Mouse (Mus musculus) embryo, embryonic 10.5 days (tissue): ENCODE measurements at regions not wholly inside any gene's neighbourhood (a gene's known extent, or its start where the extent isn't known, plus 50 kb on each side); places are given as distances from the start of the nearest gene placed in this dataset.

Experiments
- DNase-seq: peaks from one replicate; pipeline ENCODE4 v3.0.0-alpha.2; 2015; ENCODE audit warnings: low spot score

- DNase-seq, result no peak
These were observed 71.9 kb downstream of the Zfp330 start for GRCm38 (mm10) chr8:82702044-82702443.

- no peak for DNase-seq
These were observed 73.5 kb downstream of the Zfp330 start for GRCm38 (mm10) chr8:82700471-82700870.

GRCm38 (mm10) chr8:82699221-82699620 lies 74.7 kb downstream of the Zfp330 start:
- DNase-seq, result no peak

- DNase-seq, result no peak
These were observed 75.9 kb downstream of the Zfp330 start for GRCm38 (mm10) chr8:82698071-82698470.

- DNase-seq, result no peak
These were observed 80.9 kb downstream of the Zfp330 start for GRCm38 (mm10) chr8:82693086-82693485.

- peak; percentile 61 for DNase-seq
These were observed 84.6 kb downstream of the Zfp330 start for GRCm38 (mm10) chr8:82689322-82689721.

- DNase-seq, result no peak
These were observed 88.0 kb downstream of the Zfp330 start for GRCm38 (mm10) chr8:82685966-82686365.

GRCm38 (mm10) chr8:82678793-82679192 lies 95.2 kb downstream of the Zfp330 start:
- DNase-seq, result no peak

- no peak for DNase-seq
These were observed 96.2 kb downstream of the Zfp330 start for GRCm38 (mm10) chr8:82677781-82678180.

GRCm38 (mm10) chr8:82669241-82669640 lies 104.7 kb downstream of the Zfp330 start:
- DNase-seq, result no peak

GRCm38 (mm10) chr8:82665131-82665530 lies 108.8 kb downstream of the Zfp330 start:
- DNase-seq, result no peak

- no peak for DNase-seq
These were observed 133.5 kb downstream of the Zfp330 start for GRCm38 (mm10) chr8:82640502-82640901.

GRCm38 (mm10) chr8:82630486-82630885 lies 143.5 kb downstream of the Zfp330 start:
- DNase-seq, result no peak

- DNase-seq, result no peak
These were observed 150.0 kb downstream of the Zfp330 start for GRCm38 (mm10) chr8:82623791-82624431.

GRCm38 (mm10) chr8:82618668-82619067 lies 155.3 kb downstream of the Zfp330 start:
- DNase-seq, result no peak

- no peak for DNase-seq
These were observed 172.4 kb downstream of the Zfp330 start for GRCm38 (mm10) chr8:82601556-82601955.

- DNase-seq, result no peak
These were observed 170.4 kb upstream of the Il15 start for GRCm38 (mm10) chr8:82573434-82573833.

- no peak for DNase-seq
These were observed 135.1 kb upstream of the Il15 start for GRCm38 (mm10) chr8:82538121-82538520.

GRCm38 (mm10) chr8:82529153-82529552 lies 126.1 kb upstream of the Il15 start:
- DNase-seq, result no peak

- DNase-seq, result no peak
These were observed 120.8 kb upstream of the Il15 start for GRCm38 (mm10) chr8:82523866-82524265.

GRCm38 (mm10) chr8:82498496-82498895 lies 95.5 kb upstream of the Il15 start:
- no peak for DNase-seq

GRCm38 (mm10) chr8:82477856-82478255 lies 74.8 kb upstream of the Il15 start:
- DNase-seq, result peak; percentile 64

- DNase-seq, result peak; percentile 59
These were observed 74.4 kb upstream of the Il15 start for GRCm38 (mm10) chr8:82477426-82477769.

GRCm38 (mm10) chr8:82476708-82477425 lies 73.8 kb upstream of the Il15 start:
- peak; percentile 2 for DNase-seq
